Mouse (Mus musculus) gastrocnemius, adult 2 months (tissue): ENCODE measurements at regions not wholly inside any gene's neighbourhood (a gene's known extent, or its start where the extent isn't known, plus 50 kb on each side); places are given as distances from the start of the nearest gene placed in this dataset.
"Not testable (repeated sequence)": the region's sequence is repeated elsewhere in the genome, so short reads cannot be mapped to it uniquely, and the experiment has no call there.

Source experiments
- DNase-seq: peaks from one replicate; pipeline ENCODE4 v3.0.0; 2022
- H3K27ac ChIP-seq: fragments of 200-600 bp; 2 replicates; pipeline ENCODE4 v1.8.1; 2022; ENCODE audit warnings: mild to moderate bottlenecking
- H3K4me3 ChIP-seq: fragments of 200-600 bp; 2 replicates; pipeline ENCODE4 v1.8.1; 2022; ENCODE audit warnings: mild to moderate bottlenecking, moderate library complexity
- CTCF ChIP-seq: fragments of 200-600 bp; IDR thresholded peaks from 2 replicates; pipeline ENCODE4 v1.8.1; 2022; ENCODE audit warnings: antibody characterized with exemption, mild to moderate bottlenecking, moderate library complexity
- intact Hi-C: fragments of 180-260 bp; cut with DNase I; formaldehyde crosslinking; loops from one replicate; pipeline ENCODE4 v1.15.1; 2025

DNA sequence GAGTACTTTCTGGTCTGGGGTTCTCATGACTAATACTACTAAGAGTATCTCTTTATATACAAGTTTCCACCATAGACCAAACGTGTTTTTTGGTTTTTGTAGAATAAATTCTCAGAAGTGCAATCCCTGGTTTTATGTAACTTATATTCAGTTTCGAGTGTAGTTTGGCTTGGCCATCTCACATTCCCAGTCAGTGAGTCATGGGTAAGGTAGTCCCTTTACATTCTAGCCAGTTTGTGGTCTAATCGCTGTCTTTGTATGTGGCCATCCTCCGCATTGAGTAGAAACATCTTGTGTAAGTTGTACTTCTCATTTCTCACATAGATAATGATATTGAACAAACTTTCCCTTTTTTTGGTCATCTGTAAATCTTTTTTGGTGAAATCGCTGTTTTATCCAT, 88.3 kb downstream of the Anxa5 start:
- no peak for TF ChIP-seq CTCF
- no peak overlapping the region for H3K27ac ChIP-seq
- no peak for DNase-seq
- H3K4me3 ChIP-seq: no peak overlapping the region
- intact Hi-C loops: no loop called here

GRCm38 (mm10) chr3:36383438-36383945, 92.2 kb downstream of the Anxa5 start:
- TF ChIP-seq CTCF: no peak
- no peak for DNase-seq
- intact Hi-C loops: no loop called here
- no peak overlapping the region for H3K4me3 ChIP-seq
- no peak overlapping the region for H3K27ac ChIP-seq

DNA sequence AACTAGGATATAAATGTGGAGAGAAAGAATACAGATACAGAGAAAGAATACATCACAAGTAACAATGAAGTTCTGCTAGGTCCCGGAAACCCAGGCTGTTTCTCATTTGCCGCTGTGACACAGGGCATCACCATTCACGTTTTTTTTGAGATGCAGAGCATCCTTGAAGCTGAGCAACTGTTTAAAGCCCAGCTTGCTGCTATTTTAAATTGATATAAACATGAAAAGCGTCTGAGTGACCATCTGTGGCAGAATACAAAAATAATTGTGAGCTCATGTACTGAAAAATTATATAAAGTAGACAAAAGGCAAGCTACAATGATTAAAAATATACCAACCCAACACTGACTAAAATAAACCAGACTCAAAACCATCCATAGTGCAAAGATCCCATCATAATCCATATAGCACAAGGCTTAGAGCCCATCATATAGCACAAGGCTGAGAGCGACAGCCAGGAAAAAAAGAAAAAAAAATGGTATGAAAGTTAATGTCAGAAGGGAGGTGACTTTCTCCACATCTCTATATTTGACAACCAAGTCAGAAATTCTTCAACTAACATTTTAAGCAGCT, 94.0 kb downstream of the Anxa5 start:
- intact Hi-C loops: no loop called here
- TF ChIP-seq CTCF: no peak
- Histone ChIP-seq H3K4me3 (no peak overlapping the region), H3K27ac (no peak overlapping the region)
- DNase-seq: no peak

DNA sequence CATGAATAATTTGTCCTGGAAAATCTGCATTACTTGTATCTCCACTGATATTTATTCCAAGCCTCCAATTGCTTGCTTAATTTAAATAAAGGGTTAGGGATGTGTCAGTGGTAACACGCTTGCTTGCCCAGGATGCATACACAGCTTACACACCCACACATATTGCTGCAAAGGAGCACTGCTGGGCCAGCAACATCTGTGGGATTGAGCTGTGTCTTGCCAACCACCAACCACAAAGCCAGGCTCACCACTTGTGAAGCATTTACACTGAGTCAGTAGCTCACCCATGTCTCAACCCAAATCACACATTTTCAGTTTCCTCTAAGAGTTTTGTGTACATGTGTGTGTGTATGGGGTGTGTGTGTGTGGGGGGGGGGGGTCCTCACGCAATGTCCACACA, 100.0 kb downstream of the Anxa5 start:
- Histone ChIP-seq H3K4me3 (no peak overlapping the region), H3K27ac (no peak overlapping the region)
- intact Hi-C loops: no loop called here
- no peak for TF ChIP-seq CTCF
- DNase-seq: no peak

- H3K4me3 ChIP-seq: no peak overlapping the region
- no peak for TF ChIP-seq CTCF
- intact Hi-C loops: no loop called here
- no peak overlapping the region for H3K27ac ChIP-seq
- no peak for DNase-seq
Observed at GRCm38 (mm10) chr3:36374939-36375338, 100.8 kb downstream of the Anxa5 start.

GRCm38 (mm10) chr3:36360933-36361332, 114.8 kb downstream of the Anxa5 start:
- DNase-seq: no peak
- Histone ChIP-seq H3K4me3 (no peak overlapping the region), H3K27ac (no peak overlapping the region)
- intact Hi-C loops: no loop called here
- no peak for TF ChIP-seq CTCF

DNA sequence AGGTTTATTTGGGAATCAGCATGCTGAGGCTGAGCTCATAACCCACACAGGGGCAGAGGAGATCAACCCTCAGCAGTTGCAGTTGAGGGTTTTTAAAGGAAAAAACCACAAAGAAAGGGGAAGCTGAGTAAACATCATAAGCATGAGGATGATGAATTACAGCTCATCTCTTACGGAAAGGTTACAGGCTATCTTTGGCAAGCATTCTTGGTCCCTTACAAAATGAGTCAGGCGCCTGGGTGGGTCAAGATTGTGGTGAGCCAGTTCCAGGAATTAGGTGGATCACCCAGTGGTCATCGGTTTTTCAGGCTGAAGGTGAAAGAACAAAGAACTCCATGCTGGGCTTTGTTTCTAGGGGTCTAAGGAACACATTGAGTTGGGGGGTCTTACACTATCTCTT, 121.5 kb downstream of the Anxa5 start:
- intact Hi-C loops, H3K4me3 ChIP-seq, H3K27ac ChIP-seq, DNase-seq: not testable (repeated sequence)

- Histone ChIP-seq H3K27ac (no peak overlapping the region), H3K4me3 (no peak overlapping the region)
- no peak for TF ChIP-seq CTCF
- no peak for DNase-seq
- intact Hi-C loops: no loop called here
Observed at GRCm38 (mm10) chr3:36352032-36352742, 123.5 kb downstream of the Anxa5 start.

DNA sequence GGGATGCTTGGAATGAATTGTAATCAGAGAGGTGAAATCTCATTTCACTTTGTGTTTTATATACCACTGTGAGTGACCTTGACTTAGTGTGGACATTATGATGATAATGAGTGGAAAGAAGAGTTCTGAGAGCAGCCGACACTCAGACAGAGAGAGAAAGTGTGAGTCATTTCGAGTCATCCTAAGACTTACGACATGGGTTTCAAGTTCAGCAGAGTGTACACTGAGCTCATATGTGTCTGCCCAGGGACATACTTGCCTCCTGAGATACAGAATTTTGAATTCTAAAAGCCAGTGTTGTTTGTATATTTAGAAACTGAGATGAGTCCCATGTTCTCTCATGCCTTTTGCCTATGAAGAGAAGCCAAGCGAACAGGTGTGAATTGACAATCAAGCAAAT, 126.6 kb downstream of the Anxa5 start:
- Histone ChIP-seq H3K4me3 (no peak overlapping the region), H3K27ac (no peak overlapping the region)
- intact Hi-C loops: no loop called here
- no peak for DNase-seq
- no peak for TF ChIP-seq CTCF

DNA sequence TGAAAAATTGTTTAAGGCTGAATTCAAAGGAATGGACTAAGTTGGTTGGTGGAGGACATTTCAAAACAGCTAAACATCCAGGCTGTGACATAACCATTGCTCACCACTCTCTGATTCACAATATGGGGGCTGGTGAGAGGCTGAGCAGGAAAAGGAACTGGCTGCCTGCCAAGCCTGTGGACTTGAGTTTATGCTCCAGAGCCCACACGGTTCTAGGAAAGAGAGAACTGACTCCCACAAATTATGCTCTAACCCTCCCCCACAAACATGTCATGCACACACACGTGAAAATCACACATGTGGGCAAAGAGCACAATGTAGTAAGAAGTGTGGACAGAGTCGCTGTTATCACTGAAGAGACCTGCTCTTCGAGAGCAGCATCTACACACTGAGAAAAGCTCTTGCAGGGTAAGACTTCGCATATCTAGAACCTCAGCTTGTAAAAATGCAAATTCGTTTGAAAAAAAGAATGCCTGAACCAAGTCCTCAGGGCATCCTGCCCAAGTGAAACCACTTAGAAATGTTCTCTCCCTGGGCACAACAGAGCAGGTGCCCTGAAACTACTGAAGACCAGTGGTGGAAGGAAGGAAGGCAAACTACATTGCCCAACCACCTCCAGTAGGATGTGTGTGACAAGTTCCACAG, 118.9 kb upstream of the Qrfpr start:
- no peak for TF ChIP-seq CTCF
- DNase-seq: no peak
- intact Hi-C loops: no loop called here
- Histone ChIP-seq H3K4me3 (no peak overlapping the region), H3K27ac (no peak overlapping the region)

DNA sequence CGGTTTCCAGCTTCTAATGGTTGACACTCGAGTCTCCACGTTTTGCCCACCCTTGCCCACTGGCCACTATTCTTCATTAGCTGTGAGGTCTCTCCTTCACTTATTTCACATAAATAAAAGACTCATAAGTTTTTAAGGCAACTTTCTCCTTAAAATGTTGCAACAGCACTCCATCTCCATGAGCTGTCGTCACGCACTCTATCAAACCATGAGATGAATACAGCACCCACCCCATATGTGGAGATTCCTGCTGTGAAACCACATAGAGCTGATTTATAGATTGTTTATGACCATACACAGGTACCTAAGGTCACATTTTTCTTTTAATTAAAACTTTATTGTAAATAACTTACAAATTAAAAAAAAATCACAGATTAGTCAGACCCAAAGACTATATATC, 117.5 kb upstream of the Qrfpr start:
- no peak for DNase-seq
- H3K27ac ChIP-seq: no peak overlapping the region
- H3K4me3 ChIP-seq: no peak overlapping the region
- TF ChIP-seq CTCF: no peak
- intact Hi-C loops: no loop called here

DNA sequence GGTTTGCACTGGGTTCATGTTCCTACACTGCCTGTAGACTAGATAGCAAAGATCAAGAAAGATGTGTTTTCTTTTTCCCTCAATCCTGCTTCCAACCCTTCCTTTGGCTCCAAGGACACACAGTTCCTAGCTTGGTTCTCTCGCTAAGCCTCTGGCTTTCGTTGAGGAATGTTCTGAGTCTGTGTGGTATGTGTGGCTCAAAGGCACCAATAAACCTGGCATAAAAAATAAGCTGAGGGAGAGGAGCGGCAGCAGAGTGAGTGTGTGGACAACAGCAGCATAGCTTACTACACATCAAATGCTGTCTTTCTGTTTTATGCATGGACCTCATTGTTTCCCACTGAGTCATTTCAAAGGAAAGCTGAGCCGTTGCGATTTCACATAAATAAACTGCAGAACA, 112.2 kb upstream of the Qrfpr start:
- Histone ChIP-seq H3K27ac (no peak overlapping the region), H3K4me3 (no peak overlapping the region)
- no peak for TF ChIP-seq CTCF
- DNase-seq: no peak
- intact Hi-C loops: loop anchor here (5.0 kb wide), 1 partner anchor 127 kb away; no protein-coding TSS in a partner anchor

- TF ChIP-seq CTCF: no peak
- intact Hi-C loops: loop anchor here (5.0 kb wide), 1 partner anchor 125 kb away; no protein-coding TSS in a partner anchor
Observed at GRCm38 (mm10) chr3:36332016-36332415, 109.9 kb upstream of the Qrfpr start.

More at GRCm38 (mm10) chr3:36332016-36332415, 109.9 kb upstream of the Qrfpr start:
- no peak overlapping the region for H3K27ac ChIP-seq
- H3K4me3 ChIP-seq: no peak overlapping the region
- DNase-seq: no peak
